Mouse (Mus musculus): Measurements from ENCODE around the gene Svop.

GRCm38 (mm10) chr5:114015121-114015520 is 76.2 kb downstream of the Svop start:
- TF ChIP-seq EP300 (IDR thresholded peaks at IDR 0.05; ENCODE audit: low read depth) = no peak
- no peak for TF ChIP-seq CTCF (IDR thresholded peaks at IDR 0.05; ENCODE audit: low read depth)
